Comparison of ENCODE assay signal across 21 mouse cellular contexts in genomic region chr9:44031079-44031478, GRCm38 (mm10). TPM values are rescaled to one million over a fixed set of nuclear protein-coding genes. Genes with fewer than 3 reads are reported as not detected.
DNase-seq lines count a peak whose midpoint lies in the region; ATAC-seq and TF ChIP-seq lines count a peak whose summit lies in the region.
"Had no signal": no experiment of that assay in that cellular context is flagged by ENCODE, and none has a peak within 500 bp of the region (broad histone marks: within the 10 kb centered on the region; RNA-seq: fewer than 3 reads in every experiment).

No protein-coding gene starts in this region.

- DNase-seq in CD4-positive helper T cell, adult 2 months (ENCODE audit: low read depth, low spot score): peak; percentile 90
- DNase-seq in MEL (ENCODE audit: low read depth, low spot score): peak; percentile 63
- no peak for DNase-seq in left cerebral cortex, postnatal 4 days
- DNase-seq in layer of hippocampus, adult 2 months (ENCODE audit: low spot score in 2 of 2): no peak
- DNase-seq in right cerebral cortex, postnatal 14 days: no peak
- no peak for DNase-seq in cerebellum, postnatal 36 days
- DNase-seq: adrenal gland, postnatal 14 days; cerebellum, postnatal 25 days; heart, adult 18-20 months; heart, postnatal 36 days; kidney, adult 11 months; layer of hippocampus, postnatal 36 days; lung, adult 18-20 months; lung, postnatal 14 days had no signal

- no peak for TF ChIP-seq POLR2A in MEL (IDR thresholded peaks at IDR 0.05; ENCODE audit: control insufficient read depth in 1 of 2, insufficient read depth in 1 of 2, low read depth in 1 of 2, low read length in 2 of 2, poor library complexity in 1 of 2)

- no peak overlapping the region for H3K9ac ChIP-seq in MEL (ENCODE audit: control insufficient read depth, low read depth, low read length, poor library complexity, severe bottlenecking)
- H3K9ac ChIP-seq: heart, embryonic 13.5 days had no signal

- H3K27me3 ChIP-seq in MEL (ENCODE audit: control insufficient read depth in 1 of 2, insufficient read depth in 2 of 2, low read length in 2 of 2): peaks cover 0 to 1% of the 10 kb centered on the region in 2 experiments; a peak in 1 of 4 replicates
- H3K27me3 ChIP-seq: heart, embryonic 13.5 days; Patski had no signal

- no peak for TF ChIP-seq CTCF in MEL (IDR thresholded peaks at IDR 0.05 in 2 of 3, conservative IDR thresholded peaks at IDR 0.05 in 1 of 3; ENCODE audit: control insufficient read depth in 1 of 3, insufficient read depth in 1 of 3, low read depth in 2 of 3, low read length in 3 of 3, poor library complexity in 1 of 3, severe bottlenecking in 1 of 3)
- no peak for TF ChIP-seq CTCF in layer of hippocampus, adult 2 months (conservative IDR thresholded peaks at IDR 0.05)

- H3K4me1 ChIP-seq in MEL (ENCODE audit: control insufficient read depth in 1 of 2, insufficient read depth in 2 of 2, low read length in 2 of 2): peaks cover 0 to 7% of the 10 kb centered on the region in 2 experiments; a peak in 2 of 4 replicates
- H3K4me1 ChIP-seq: midbrain, embryonic 10.5 days had no signal

- no peak for TF ChIP-seq RAD21 in MEL (IDR thresholded peaks at IDR 0.05; ENCODE audit: low read depth, low read length)

- H3K27ac ChIP-seq in MEL (ENCODE audit: control insufficient read depth, low read depth, low read length): no peak overlapping the region
- no peak overlapping the region for H3K27ac ChIP-seq in layer of hippocampus, adult 2 months
- H3K27ac ChIP-seq: midbrain, embryonic 10.5 days had no signal

- no peak overlapping the region for H3K4me3 ChIP-seq in MEL (ENCODE audit: control insufficient read depth in 1 of 2, insufficient read depth in 1 of 2, low read depth in 2 of 2, low read length in 2 of 2)
- H3K4me3 ChIP-seq in layer of hippocampus, adult 2 months: no peak overlapping the region
- H3K4me3 ChIP-seq: heart, embryonic 13.5 days; midbrain, embryonic 10.5 days had no signal

- intact Hi-C loops in left cerebral cortex, postnatal 4 days (cut with DNase I): no loop called here

- H3K36me3 ChIP-seq in MEL (ENCODE audit: control insufficient read depth in 1 of 2, insufficient read depth in 2 of 2, low read length in 2 of 2): no peaks in the 10 kb centered on the region
- H3K36me3 ChIP-seq: heart, embryonic 13.5 days; midbrain, embryonic 10.5 days had no signal

- no peak for TF ChIP-seq EP300 in MEL (IDR thresholded peaks at IDR 0.05; ENCODE audit: low read depth in 1 of 2, low read length in 2 of 2)

- ATAC-seq in inflammation-experienced regulatory T-cells, adult 6 months: peak; percentile 79
- 0 out of 2 replicates have a peak, but pooled peaks have one; percentile 23 for ATAC-seq in neutrophil, adult 5-6 weeks (ENCODE audit: extremely low read depth, insufficient number of reproducible peaks, low FRiP score, poor library complexity, severe bottlenecking)
- ATAC-seq: hindbrain, embryonic 16.5 days; Patski had no signal

- H3K9me3 ChIP-seq in MEL (replicated peaks; ENCODE audit: insufficient read depth, low read length): no peaks in the 10 kb centered on the region
- H3K9me3 ChIP-seq: heart, embryonic 13.5 days; midbrain, embryonic 10.5 days had no signal

- no peaks in the 10 kb centered on the region for H3K79me2 ChIP-seq in MEL (ENCODE audit: control insufficient read depth, insufficient read depth, low read length, poor library complexity)

TF ChIP-seq in MEL, 35 proteins besides CTCF, POLR2A, EP300 and RAD21:
- TF ChIP-seq TBP (IDR thresholded peaks at IDR 0.05; ENCODE audit: low read depth, low read length) (peak; percentile 92), ZC3H11A (IDR thresholded peaks at IDR 0.05; ENCODE audit: low read depth, low read length) (no peak), CHD1 (IDR thresholded peaks at IDR 0.05; ENCODE audit: low read depth, low read length) (no peak), MAZ (IDR thresholded peaks at IDR 0.05; ENCODE audit: low read depth, low read length) (no peak), ZNF384 (IDR thresholded peaks at IDR 0.05; ENCODE audit: low read depth, low read length) (no peak), ZMIZ1 (IDR thresholded peaks at IDR 0.05; ENCODE audit: low read depth, low read length) (no peak), GABPA (IDR thresholded peaks at IDR 0.05; ENCODE audit: low read depth, low read length) (no peak), MYC (IDR thresholded peaks at IDR 0.05; ENCODE audit: low read depth, low read length) (no peak), RCOR1 (IDR thresholded peaks at IDR 0.05; ENCODE audit: low read depth, low read length) (peak; percentile 45; the same call in 1 of the 2 replicates), TCF12 (IDR thresholded peaks at IDR 0.05; ENCODE audit: low read depth, low read length) (no peak), USF1 (IDR thresholded peaks at IDR 0.05; ENCODE audit: low read depth, low read length) (no peak), CHD2 (IDR thresholded peaks at IDR 0.05; ENCODE audit: low read length) (no peak), BHLHE40 (IDR thresholded peaks at IDR 0.05; ENCODE audit: borderline replicate concordance, low read depth, low read length) (no peak), GATA1 (IDR thresholded peaks at IDR 0.05; ENCODE audit: low read depth, low read length) (0 out of 2 replicates have a peak, but pooled peaks have one; percentile 17), SMC3 (IDR thresholded peaks at IDR 0.05; ENCODE audit: low read depth, low read length) (no peak), UBTF (IDR thresholded peaks at IDR 0.05; ENCODE audit: borderline replicate concordance, insufficient read depth, low read depth, low read length) (0 out of 2 replicates have a peak, but pooled peaks have one; percentile 69)
TF ChIP-seq in MEL: peak in this region for 4.

RNA-seq across cellular contexts. Expression of gene Thy1, which starts 12.1 kb away (rescaled TPM):
- total RNA-seq in MEL (2012; rRNA removed): 1.5 and 4.0 TPM in 2 replicates
- polyA plus RNA-seq in MEL (2012; ENCODE audit: insufficient read depth in 1 of 2, insufficient read length in 2 of 2, low read depth in 1 of 2, low replicate concordance in 2 of 2, missing spikeins in 1 of 2): 10 to 100 TPM in 1 of 2 experiments, not detected in 1; 24.0 TPM
- 100 to 1,000 TPM; 179 to 228 (median 209) TPM for polyA plus RNA-seq in inflammation-experienced regulatory T-cells, adult 6 months (2017; shearing (Covaris generic))
- 47.0 and 50.7 TPM in 2 replicates for total RNA-seq in neutrophil, adult 5-6 weeks (2017)
- 100 to 1,000 TPM; 130 to 177 TPM for total RNA-seq in left cerebral cortex, postnatal 4 days (2021)
- total RNA-seq in layer of hippocampus, adult 2 months (2021): 100 to 1,000 TPM; 854 to 892 TPM
- polyA plus RNA-seq: forebrain, embryonic 11.5 days; midbrain, embryonic 10.5 days; Patski had no signal

RNA-seq across cellular contexts. Expression of gene Usp2, which starts 35.7 kb away (rescaled TPM):
- 3.6 and 4.3 TPM in 2 replicates for total RNA-seq in MEL (2012; rRNA removed)
- 10 to 100 TPM in 1 of 2 experiments, not detected in 1; 13.9 TPM for polyA plus RNA-seq in MEL (2012; ENCODE audit: insufficient read depth in 1 of 2, insufficient read length in 2 of 2, low read depth in 1 of 2, low replicate concordance in 2 of 2, missing spikeins in 1 of 2)
- 1 to 10 TPM in 2 of 3 experiments, under 1 TPM in 1; 0.53 to 5.0 (median 2.2) TPM for polyA plus RNA-seq in inflammation-experienced regulatory T-cells, adult 6 months (2017; shearing (Covaris generic))
- 0.49 and 0.81 TPM in 2 replicates for total RNA-seq in neutrophil, adult 5-6 weeks (2017)
- 10 to 100 TPM; 30.2 to 31.9 TPM for total RNA-seq in left cerebral cortex, postnatal 4 days (2021)
- 10 to 100 TPM; 79.2 to 82.4 TPM for total RNA-seq in layer of hippocampus, adult 2 months (2021)

Comparison
In these comparisons a context has a peak if more than half of its experiments do, and no peak if none do; other contexts are left out.
1. DNase-seq: peak in CD4-positive helper T cell, adult 2 months (single experiment) and MEL (single experiment); none in left cerebral cortex, postnatal 4 days (single experiment), layer of hippocampus, adult 2 months (0 of 2), right cerebral cortex, postnatal 14 days (single experiment) and cerebellum, postnatal 36 days (0 of 2).